Mouse (Mus musculus): ENCODE measurements around the gene Lsamp.

- no peak for TF ChIP-seq POLR2A (IDR thresholded peaks at IDR 0.05; ENCODE audit: control insufficient read depth, low read depth, low read length)
- no peak for TF ChIP-seq CTCF (IDR thresholded peaks at IDR 0.05; ENCODE audit: control insufficient read depth, insufficient read depth, insufficient replicate concordance, low read depth, low read length)
Measured at GRCm38 (mm10) chr16:42033449-42033848, 2049.3 kb downstream of the Lsamp start.
